Mouse (Mus musculus): ENCODE measurements around the gene Bmp7. TPM values are rescaled to one million over a fixed set of nuclear protein-coding genes. Genes with fewer than 3 reads are reported as not detected.

Gene Bmp7
- polyA plus RNA-seq, 1 experiment from 2014 or later = 67.2 TPM

DNA sequence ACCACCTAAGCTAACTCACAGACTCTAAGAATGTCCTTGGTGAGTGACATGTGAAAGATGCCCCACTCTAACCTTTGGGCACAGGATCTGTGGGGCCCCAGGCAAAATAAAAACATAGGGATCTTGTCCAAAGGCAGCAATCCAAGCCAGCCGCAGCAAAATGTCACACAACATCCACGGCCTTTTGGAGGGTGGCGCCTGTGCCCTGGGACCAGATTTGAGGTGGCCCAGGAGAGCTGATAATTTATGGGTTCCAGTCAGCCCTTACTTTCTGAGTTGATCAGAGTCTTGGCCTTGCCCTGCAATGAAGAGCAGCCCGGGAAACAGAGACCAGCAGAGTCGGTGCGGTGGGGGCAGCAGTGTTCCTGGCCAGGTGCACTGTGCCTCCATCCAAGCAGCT, 75.0 kb downstream of the Bmp7 start:
- H3K27me3 ChIP-seq (replicated peaks) = no peaks in the 10 kb centered on the region
- H3K36me3 ChIP-seq = peaks cover 21% of the 10 kb centered on the region
- H3K4me2 ChIP-seq = no peak overlapping the region
- H3K9me3 ChIP-seq (replicated peaks) = peaks cover 4% of the 10 kb centered on the region; the same call in 1 of the 2 replicates
- ATAC-seq (ENCODE audit: insufficient number of reproducible peaks, low FRiP score) = no peak
- H3K27ac ChIP-seq (ENCODE audit: poor library complexity, severe bottlenecking) = peak overlapping the region; percentile 75
- WGBS = 89% methylated on average over 6 of the region's 6 CpGs
- peaks cover 66% of the 10 kb centered on the region for H3K4me1 ChIP-seq (replicated peaks)
- H3K4me3 ChIP-seq = no peak overlapping the region
- H3K9ac ChIP-seq = no peak overlapping the region

DNA sequence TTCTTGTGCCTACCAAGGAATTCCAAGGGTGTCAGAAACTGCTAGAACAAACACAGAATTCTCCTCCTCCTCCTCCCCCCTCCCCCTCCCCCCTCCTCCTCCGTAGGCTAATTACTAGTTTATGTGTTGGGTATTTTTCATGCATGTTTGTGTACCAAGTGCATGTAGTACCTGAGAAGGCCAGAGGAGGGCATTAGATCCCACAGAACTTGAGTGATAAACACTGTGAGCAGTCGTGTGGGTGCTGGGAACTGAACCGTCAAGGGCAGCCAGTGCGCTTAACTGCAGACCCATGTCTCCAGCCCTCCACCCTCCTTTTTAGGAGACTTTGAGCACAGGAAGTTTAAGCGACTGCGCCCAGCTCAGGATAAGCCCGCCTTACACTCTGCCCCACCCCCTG, 75.6 kb downstream of the Bmp7 start:
- Histone ChIP-seq H3K4me2 (no peak overlapping the region), H3K36me3 (peaks cover 15% of the 10 kb centered on the region), H3K9ac (no peak overlapping the region), H3K4me1 (replicated peaks) (peaks cover 72% of the 10 kb centered on the region), H3K27ac (ENCODE audit: poor library complexity, severe bottlenecking) (no peak overlapping the region), H3K4me3 (no peak overlapping the region), H3K27me3 (replicated peaks) (no peaks in the 10 kb centered on the region), H3K9me3 (replicated peaks) (peaks cover 4% of the 10 kb centered on the region; the same call in 1 of the 2 replicates)
- WGBS = 82% methylated on average over 7 of the region's 7 CpGs
- ATAC-seq (ENCODE audit: insufficient number of reproducible peaks, low FRiP score) = no peak

- Histone ChIP-seq H3K36me3 (peaks cover 4% of the 10 kb centered on the region; the same call in 1 of the 2 replicates), H3K4me3 (peak overlapping the region; percentile 7; the same call in 1 of the 2 replicates), H3K9me3 (replicated peaks) (peaks cover 7% of the 10 kb centered on the region; the same call in 1 of the 2 replicates), H3K4me1 (replicated peaks) (peaks cover 74% of the 10 kb centered on the region), H3K4me2 (peak overlapping the region; percentile 53), H3K27me3 (replicated peaks) (no peaks in the 10 kb centered on the region), H3K27ac (ENCODE audit: poor library complexity, severe bottlenecking) (peak overlapping the region; percentile 89), H3K9ac (0 out of 2 replicates have a peak overlapping the region, but pooled peaks have one; percentile 26)
- no peak for ATAC-seq (ENCODE audit: insufficient number of reproducible peaks, low FRiP score)
- WGBS = 35% methylated on average over 14 of the region's 14 CpGs
Observed at GRCm38 (mm10) chr2:172863469-172863856, 76.7 kb downstream of the Bmp7 start.

DNA sequence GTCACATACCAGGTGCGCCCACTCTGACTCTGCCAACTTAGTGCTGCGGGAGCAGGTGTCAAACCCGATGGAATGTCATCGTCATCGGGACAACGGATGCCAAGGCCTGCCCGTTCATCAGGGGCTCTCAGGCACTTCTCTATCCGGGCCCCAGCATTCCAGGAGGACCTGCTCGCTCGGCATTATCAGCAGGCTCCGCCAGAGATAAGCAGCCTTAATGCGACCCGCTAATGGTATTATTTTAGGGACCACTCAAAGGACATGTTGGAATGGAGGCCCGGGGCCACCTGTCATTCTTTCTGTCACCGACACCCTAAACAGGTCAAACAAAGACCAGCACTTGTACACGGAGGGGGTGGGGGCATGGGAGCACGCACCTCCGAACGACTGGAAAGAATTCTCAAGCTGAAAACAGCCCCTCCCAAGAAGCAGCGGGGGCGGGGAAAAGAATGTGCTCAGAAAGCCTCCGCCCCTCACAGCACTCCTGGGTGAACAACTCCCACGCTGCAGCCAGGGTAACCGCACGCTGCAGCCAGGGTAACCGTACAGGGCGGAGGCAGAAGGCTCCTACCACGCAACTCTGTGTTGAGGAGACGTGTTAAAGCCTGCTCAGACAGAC, 77.2 kb downstream of the Bmp7 start:
- H3K4me3 ChIP-seq = peak overlapping the region; percentile 7; the same call in 1 of the 2 replicates
- peak overlapping the region; percentile 53 for H3K4me2 ChIP-seq
- no peaks in the 10 kb centered on the region for H3K36me3 ChIP-seq
- H3K27me3 ChIP-seq (replicated peaks) = no peaks in the 10 kb centered on the region
- peak overlapping the region; percentile 94 for H3K27ac ChIP-seq (ENCODE audit: poor library complexity, severe bottlenecking)
- peaks cover 74% of the 10 kb centered on the region for H3K4me1 ChIP-seq (replicated peaks)
- peaks cover 7% of the 10 kb centered on the region; the same call in 1 of the 2 replicates for H3K9me3 ChIP-seq (replicated peaks)
- ATAC-seq (ENCODE audit: insufficient number of reproducible peaks, low FRiP score) = peak; percentile 72
- peak overlapping the region; percentile 40; the same call in 1 of the 2 replicates for H3K9ac ChIP-seq
- WGBS = 4% methylated on average over 29 of the region's 29 CpGs

DNA sequence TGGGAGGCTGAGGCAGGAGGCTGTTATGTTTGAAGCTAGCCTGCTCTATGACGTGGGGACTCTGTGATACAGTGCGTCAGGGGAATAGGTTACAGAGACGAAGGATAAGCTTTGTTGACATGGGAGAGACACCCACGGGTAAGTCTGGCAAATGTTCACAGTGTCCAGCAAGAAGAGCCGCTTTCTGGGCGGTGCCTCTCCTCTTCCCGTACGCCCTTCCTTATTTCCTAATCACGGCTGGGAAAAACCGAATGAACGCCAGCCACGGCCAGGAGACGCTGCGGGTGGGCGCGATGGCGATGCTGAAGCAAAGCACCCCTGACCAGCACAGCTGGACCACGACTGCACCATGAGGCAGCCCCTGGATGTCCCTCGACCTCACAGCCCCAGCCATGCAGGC, 77.7 kb downstream of the Bmp7 start:
- Histone ChIP-seq H3K4me3 (no peak overlapping the region), H3K4me2 (peak overlapping the region; percentile 53), H3K9me3 (replicated peaks) (peaks cover 7% of the 10 kb centered on the region; the same call in 1 of the 2 replicates), H3K9ac (peak overlapping the region; percentile 40), H3K27ac (ENCODE audit: poor library complexity, severe bottlenecking) (peak overlapping the region; percentile 94), H3K36me3 (no peaks in the 10 kb centered on the region), H3K4me1 (replicated peaks) (peaks cover 70% of the 10 kb centered on the region), H3K27me3 (replicated peaks) (no peaks in the 10 kb centered on the region)
- WGBS = 20% methylated on average over 19 of the region's 19 CpGs
- ATAC-seq (ENCODE audit: insufficient number of reproducible peaks, low FRiP score) = peak; percentile 3; the same call in 1 of the 2 replicates

DNA sequence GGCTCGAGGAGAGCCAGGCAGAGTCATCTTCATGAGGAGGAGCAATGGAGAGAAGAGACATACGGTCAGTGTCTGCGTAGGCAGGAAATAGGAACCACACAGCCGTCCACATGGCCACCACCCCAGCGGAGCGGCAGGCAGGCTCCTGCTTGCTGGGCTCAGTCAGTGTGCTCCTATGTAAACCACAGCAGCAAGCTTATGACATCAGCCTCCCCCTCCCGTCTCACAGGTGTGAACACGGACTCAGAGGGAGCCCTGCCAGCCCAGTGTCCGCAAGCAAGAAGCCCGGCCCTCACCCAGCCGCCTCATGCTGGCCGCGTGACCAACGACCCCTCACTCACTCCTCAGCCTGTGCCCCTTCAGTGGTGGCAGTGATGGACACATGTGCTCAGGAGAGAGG, 78.5 kb downstream of the Bmp7 start:
- Histone ChIP-seq H3K9me3 (replicated peaks) (peaks cover 7% of the 10 kb centered on the region; the same call in 1 of the 2 replicates), H3K9ac (no peak overlapping the region), H3K36me3 (no peaks in the 10 kb centered on the region), H3K27me3 (replicated peaks) (no peaks in the 10 kb centered on the region), H3K4me2 (no peak overlapping the region), H3K27ac (ENCODE audit: poor library complexity, severe bottlenecking) (peak overlapping the region; percentile 94), H3K4me1 (replicated peaks) (peaks cover 69% of the 10 kb centered on the region), H3K4me3 (no peak overlapping the region)
- WGBS = 49% methylated on average over 14 of the region's 14 CpGs
- ATAC-seq (ENCODE audit: insufficient number of reproducible peaks, low FRiP score) = no peak

GRCm38 (mm10) chr2:172860593-172860992, 79.5 kb downstream of the Bmp7 start:
- peaks cover 7% of the 10 kb centered on the region; the same call in 1 of the 2 replicates for H3K9me3 ChIP-seq (replicated peaks)
- no peak overlapping the region for H3K9ac ChIP-seq
- no peak overlapping the region for H3K4me3 ChIP-seq
- 78% methylated on average over 8 of the region's 8 CpGs for WGBS
- peaks cover 69% of the 10 kb centered on the region for H3K4me1 ChIP-seq (replicated peaks)
- H3K36me3 ChIP-seq = no peaks in the 10 kb centered on the region
- H3K27ac ChIP-seq (ENCODE audit: poor library complexity, severe bottlenecking) = 0 out of 2 replicates have a peak overlapping the region, but pooled peaks have one; percentile 2
- no peak for ATAC-seq (ENCODE audit: insufficient number of reproducible peaks, low FRiP score)
- no peak overlapping the region for H3K4me2 ChIP-seq
- no peaks in the 10 kb centered on the region for H3K27me3 ChIP-seq (replicated peaks)

GRCm38 (mm10) chr2:172860104-172860503, 80.0 kb downstream of the Bmp7 start:
- no peak overlapping the region for H3K4me3 ChIP-seq
- peaks cover 64% of the 10 kb centered on the region for H3K4me1 ChIP-seq (replicated peaks)
- H3K4me2 ChIP-seq = no peak overlapping the region
- H3K27me3 ChIP-seq (replicated peaks) = no peaks in the 10 kb centered on the region
- no peak overlapping the region for H3K9ac ChIP-seq
- H3K27ac ChIP-seq (ENCODE audit: poor library complexity, severe bottlenecking) = 0 out of 2 replicates have a peak overlapping the region, but pooled peaks have one; percentile 8
- H3K9me3 ChIP-seq (replicated peaks) = peaks cover 7% of the 10 kb centered on the region; the same call in 1 of the 2 replicates
- 85% methylated on average over 7 of the region's 7 CpGs for WGBS
- no peak for ATAC-seq (ENCODE audit: insufficient number of reproducible peaks, low FRiP score)
- no peaks in the 10 kb centered on the region for H3K36me3 ChIP-seq

- Histone ChIP-seq H3K27ac (ENCODE audit: poor library complexity, severe bottlenecking) (no peak overlapping the region), H3K4me2 (no peak overlapping the region), H3K9ac (no peak overlapping the region), H3K27me3 (replicated peaks) (no peaks in the 10 kb centered on the region), H3K9me3 (replicated peaks) (peaks cover 3% of the 10 kb centered on the region; the same call in 1 of the 2 replicates), H3K36me3 (no peaks in the 10 kb centered on the region), H3K4me3 (no peak overlapping the region), H3K4me1 (replicated peaks) (peaks cover 45% of the 10 kb centered on the region)
- ATAC-seq (ENCODE audit: insufficient number of reproducible peaks, low FRiP score) = no peak
- WGBS = 63% methylated on average over 10 of the region's 10 CpGs
Observed at GRCm38 (mm10) chr2:172857048-172857447, 83.1 kb downstream of the Bmp7 start.

DNA sequence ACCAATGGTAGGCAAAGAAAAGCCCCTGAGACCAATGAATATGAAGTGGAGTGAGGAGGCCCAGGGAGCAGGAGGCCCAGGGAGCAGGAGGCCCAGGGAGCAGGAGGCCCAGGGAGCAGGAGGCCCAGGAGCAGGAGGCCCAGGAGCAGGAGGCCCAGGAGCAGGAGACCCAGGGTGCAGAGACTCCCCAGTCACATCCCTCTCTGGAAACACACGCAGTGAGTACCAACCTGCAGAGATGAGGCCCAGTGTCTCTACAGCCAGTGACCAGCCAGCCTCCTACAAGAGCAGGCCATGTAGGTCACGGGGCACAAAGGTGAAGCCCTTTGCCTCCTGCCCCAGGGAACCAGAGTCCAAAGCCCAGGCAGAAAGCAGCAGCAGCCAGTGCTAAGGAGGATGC, 83.6 kb downstream of the Bmp7 start:
- H3K9me3 ChIP-seq (replicated peaks) = peaks cover 3% of the 10 kb centered on the region; the same call in 1 of the 2 replicates
- no peak overlapping the region for H3K4me2 ChIP-seq
- H3K36me3 ChIP-seq = no peaks in the 10 kb centered on the region
- no peak overlapping the region for H3K4me3 ChIP-seq
- no peak overlapping the region for H3K9ac ChIP-seq
- H3K27me3 ChIP-seq (replicated peaks) = no peaks in the 10 kb centered on the region
- H3K4me1 ChIP-seq (replicated peaks) = peaks cover 40% of the 10 kb centered on the region
- ATAC-seq (ENCODE audit: insufficient number of reproducible peaks, low FRiP score) = no peak
- WGBS = 70% methylated on average over 2 of the region's 2 CpGs
- H3K27ac ChIP-seq (ENCODE audit: poor library complexity, severe bottlenecking) = no peak overlapping the region

DNA sequence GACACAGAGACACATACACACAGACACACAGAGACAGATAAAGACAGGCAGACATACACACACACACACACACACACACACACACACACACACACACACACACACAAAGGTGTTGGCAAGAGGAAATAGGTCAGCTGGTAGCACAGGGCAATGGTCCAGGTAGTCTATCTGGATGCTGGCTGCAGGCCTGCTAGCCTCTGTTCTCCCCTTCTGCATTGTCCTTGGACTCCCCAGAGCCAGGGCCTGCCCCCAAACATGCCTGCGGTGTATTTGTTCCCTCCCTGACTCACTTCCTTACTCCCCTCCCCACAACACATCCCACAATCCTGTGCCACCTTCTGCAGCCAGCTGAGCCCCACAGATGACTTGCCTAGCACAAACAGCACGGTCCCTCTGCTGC, 86.0 kb downstream of the Bmp7 start:
- Histone ChIP-seq H3K36me3 (no peaks in the 10 kb centered on the region), H3K27ac (ENCODE audit: poor library complexity, severe bottlenecking) (no peak overlapping the region), H3K4me3 (no peak overlapping the region), H3K4me1 (replicated peaks) (peaks cover 22% of the 10 kb centered on the region), H3K27me3 (replicated peaks) (no peaks in the 10 kb centered on the region), H3K9me3 (replicated peaks) (peaks cover 3% of the 10 kb centered on the region; the same call in 1 of the 2 replicates), H3K9ac (no peak overlapping the region), H3K4me2 (no peak overlapping the region)
- 62% methylated on average over 2 of the region's 2 CpGs for WGBS
- ATAC-seq (ENCODE audit: insufficient number of reproducible peaks, low FRiP score) = no peak
